Mouse (Mus musculus): ENCODE data around the gene Asic2. TPM values are rescaled to one million over a fixed set of nuclear protein-coding genes. Genes with fewer than 3 reads are reported as not detected.

Asic2 gene
- total RNA-seq, 1 experiment from 2014 or later: not detected

DNA sequence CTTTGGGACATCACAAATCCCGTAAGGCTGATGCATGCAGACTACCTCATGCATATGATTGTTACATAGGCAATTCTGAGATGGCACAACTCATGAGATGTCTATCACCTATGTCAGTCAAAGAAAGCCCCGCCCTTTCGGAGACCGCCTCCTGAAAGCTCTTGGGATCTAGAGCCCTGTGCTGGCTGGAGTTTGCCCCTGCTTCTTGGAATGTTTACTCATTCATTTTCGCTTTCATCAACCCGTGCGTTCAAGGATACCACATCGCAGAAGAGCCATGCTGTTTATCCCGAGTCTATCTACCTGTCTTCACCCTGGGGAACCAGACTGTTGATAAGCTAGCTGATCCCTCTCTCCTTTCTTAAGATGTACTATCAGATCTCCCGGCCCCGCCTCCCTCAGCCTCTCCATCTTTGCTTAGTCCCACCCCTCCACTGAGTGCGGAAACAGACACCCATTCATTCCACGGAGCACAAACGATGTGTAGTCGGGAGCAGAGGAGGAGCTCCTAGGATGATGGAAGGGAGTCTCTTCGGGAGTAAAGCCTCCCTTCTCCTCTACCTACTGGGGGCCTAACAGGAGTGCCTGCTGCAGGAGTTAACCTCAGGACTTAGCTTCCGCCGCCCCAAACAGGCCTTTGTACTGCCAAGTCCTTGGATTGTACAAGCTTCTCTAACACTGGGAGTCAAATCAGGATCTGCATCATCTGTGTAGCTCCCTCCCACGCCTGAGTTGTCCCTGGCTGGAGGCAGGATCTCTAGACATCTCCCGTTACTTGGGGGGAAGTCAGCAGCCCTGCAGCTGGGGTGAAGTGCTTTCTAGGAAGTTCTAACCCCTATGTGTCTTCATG, 356.1 kb downstream of the Asic2 start:
- no peak; a peak in 1 of 4 replicates for ATAC-seq (replicated peaks in 1 of 2; ENCODE audit: insufficient read depth in 1 of 2, low FRiP score in 2 of 2, low TSS enrichment in 1 of 2, low read depth in 1 of 2, poor library complexity in 2 of 2, severe bottlenecking in 2 of 2)

DNA sequence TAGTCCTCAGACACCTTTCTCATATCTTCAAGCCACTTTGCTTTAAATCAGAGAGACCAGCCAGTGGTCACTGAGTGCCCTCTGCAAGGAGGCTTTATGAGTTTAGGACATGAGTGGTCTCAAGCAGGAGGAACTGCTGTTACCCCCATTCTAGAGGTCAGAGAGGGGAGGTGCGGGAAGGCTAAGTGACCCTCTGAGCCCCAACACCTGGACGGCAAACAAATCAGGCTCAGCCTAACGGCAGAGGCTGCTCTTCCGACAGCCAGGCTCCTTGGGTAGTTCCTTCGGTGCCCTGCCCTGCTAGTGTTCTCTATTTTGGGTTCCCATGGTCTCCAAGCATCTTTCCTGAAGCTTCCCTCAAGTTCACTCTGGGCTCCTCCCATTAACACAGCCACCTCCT, 357.8 kb downstream of the Asic2 start:
- no peak for ATAC-seq (replicated peaks in 1 of 2; ENCODE audit: insufficient read depth in 1 of 2, low FRiP score in 2 of 2, low TSS enrichment in 1 of 2, low read depth in 1 of 2, poor library complexity in 2 of 2, severe bottlenecking in 2 of 2)

DNA sequence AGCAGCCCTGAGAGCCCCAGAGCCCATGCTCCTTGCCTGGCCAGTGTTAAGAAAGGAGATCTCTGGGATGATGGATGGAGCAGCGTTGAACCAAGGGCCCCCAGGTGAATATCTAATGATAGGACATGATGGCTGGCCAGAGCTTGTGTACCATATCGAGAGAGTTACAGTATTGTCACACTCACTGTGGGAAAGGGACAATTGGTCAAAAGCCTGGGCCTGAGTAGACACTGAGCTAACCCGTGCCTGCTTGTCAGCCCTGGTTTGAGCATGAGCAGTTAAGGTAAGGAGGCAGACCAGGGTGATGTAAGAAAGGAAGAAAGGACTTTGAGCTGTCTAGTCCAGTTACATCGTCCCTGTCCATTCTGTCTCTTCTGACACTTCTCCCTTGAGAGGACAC, 365.3 kb downstream of the Asic2 start:
- no peak for ATAC-seq (replicated peaks in 1 of 2; ENCODE audit: insufficient read depth in 1 of 2, low FRiP score in 2 of 2, low TSS enrichment in 1 of 2, low read depth in 1 of 2, poor library complexity in 2 of 2, severe bottlenecking in 2 of 2)

DNA sequence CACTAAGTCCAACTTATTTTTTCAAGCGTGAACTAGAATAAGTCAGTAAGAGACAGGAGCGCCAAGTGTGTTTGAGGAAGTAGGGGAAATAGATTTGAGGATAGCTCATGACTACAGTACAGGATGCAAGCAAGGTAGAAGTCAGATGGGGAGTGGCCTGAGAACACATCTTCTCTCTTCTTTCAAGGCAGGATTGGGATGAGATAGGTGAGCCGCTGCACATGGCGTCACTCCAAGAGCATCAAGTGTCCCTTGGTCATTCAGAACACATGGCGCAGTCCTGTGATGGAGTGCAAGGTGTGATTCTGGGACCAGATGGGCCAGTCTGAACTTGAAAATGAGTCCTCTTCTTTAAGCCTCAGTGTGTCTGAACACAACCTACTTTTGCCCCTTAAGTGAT, 366.5 kb downstream of the Asic2 start:
- ATAC-seq (replicated peaks in 1 of 2; ENCODE audit: insufficient read depth in 1 of 2, low FRiP score in 2 of 2, low TSS enrichment in 1 of 2, low read depth in 1 of 2, poor library complexity in 2 of 2, severe bottlenecking in 2 of 2): no peak

DNA sequence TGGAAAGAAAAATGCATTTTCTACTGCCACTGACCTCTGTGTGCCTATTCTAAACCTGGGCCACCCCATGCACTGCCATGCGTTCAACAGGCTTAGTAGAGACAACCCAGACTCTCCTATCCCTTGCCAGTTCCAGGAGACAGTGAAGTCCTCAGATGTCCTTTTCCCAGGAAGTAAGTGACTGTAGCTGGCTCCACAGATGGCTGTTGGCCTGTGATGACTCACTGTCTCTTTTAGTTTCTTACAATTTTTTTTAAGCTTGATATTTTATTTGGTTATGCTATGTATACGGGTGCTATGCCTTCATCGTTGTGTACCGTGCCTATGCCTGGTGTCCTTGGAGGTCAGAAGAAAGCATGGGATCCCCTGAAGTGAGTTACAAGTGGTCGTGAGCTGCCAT, 370.7 kb downstream of the Asic2 start:
- ATAC-seq (replicated peaks in 1 of 2; ENCODE audit: insufficient read depth in 1 of 2, low FRiP score in 2 of 2, low TSS enrichment in 1 of 2, low read depth in 1 of 2, poor library complexity in 2 of 2, severe bottlenecking in 2 of 2): no peak

DNA sequence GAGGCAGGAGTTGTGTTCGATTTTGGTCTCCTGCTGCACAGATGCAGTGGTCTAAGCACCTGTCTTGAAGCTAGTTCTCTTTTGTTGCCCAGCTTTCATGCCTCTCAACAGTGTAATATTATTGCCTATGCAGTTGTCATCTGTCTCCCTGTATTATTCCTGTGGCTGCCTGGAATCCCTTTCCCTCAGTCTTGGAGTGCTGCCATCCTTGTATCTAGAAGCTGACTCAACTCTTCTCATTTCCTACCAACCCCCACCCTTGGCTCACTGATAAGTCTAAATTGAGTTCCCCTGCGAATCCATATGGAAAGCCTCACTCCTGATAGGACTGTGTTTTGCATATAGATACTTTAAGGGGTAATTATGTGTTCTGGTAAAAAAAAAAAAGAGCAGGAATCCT, 373.0 kb downstream of the Asic2 start:
- no peak for ATAC-seq (replicated peaks in 1 of 2; ENCODE audit: insufficient read depth in 1 of 2, low FRiP score in 2 of 2, low TSS enrichment in 1 of 2, low read depth in 1 of 2, poor library complexity in 2 of 2, severe bottlenecking in 2 of 2)

DNA sequence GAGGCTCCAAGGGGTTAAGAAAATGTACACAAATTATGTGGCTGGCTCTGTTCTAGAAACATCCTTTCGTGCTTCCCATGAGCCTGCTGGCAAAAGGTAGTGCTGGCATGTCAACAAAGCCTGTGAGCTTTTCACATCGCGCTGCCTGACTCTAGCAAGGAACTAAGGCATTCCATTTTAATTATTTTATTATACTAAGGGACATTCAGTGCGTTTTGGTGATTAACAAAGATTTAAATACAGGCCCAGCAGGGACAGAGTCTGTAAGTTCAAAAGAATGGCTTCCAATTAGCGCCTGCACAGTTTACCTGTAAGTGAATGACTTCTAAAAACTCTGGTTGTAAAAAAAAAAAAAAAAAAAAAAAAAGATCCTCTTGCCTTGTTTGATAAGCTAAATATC, 375.5 kb downstream of the Asic2 start:
- ATAC-seq (replicated peaks in 1 of 2; ENCODE audit: insufficient read depth in 1 of 2, low FRiP score in 2 of 2, low TSS enrichment in 1 of 2, low read depth in 1 of 2, poor library complexity in 2 of 2, severe bottlenecking in 2 of 2): no peak

DNA sequence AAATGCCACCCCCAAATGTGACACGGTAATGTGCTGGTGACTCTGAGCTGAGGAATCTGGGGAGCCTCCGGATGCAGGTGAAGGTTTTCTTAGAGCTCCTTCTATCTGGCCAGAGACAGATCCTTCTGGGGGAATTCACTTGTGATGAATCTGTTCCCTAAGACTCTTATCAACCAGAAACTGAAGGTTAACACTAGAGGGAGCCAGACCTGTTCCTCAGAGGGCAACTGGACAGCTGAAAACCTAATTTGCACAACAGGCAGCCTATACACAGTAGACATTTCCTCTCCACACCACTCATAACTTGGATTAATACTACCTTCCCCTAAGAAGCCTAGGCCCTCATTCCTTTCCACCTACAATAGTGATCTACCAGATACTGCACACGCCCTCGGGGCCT, 377.3 kb downstream of the Asic2 start:
- no peak for ATAC-seq (replicated peaks in 1 of 2; ENCODE audit: insufficient read depth in 1 of 2, low FRiP score in 2 of 2, low TSS enrichment in 1 of 2, low read depth in 1 of 2, poor library complexity in 2 of 2, severe bottlenecking in 2 of 2)

DNA sequence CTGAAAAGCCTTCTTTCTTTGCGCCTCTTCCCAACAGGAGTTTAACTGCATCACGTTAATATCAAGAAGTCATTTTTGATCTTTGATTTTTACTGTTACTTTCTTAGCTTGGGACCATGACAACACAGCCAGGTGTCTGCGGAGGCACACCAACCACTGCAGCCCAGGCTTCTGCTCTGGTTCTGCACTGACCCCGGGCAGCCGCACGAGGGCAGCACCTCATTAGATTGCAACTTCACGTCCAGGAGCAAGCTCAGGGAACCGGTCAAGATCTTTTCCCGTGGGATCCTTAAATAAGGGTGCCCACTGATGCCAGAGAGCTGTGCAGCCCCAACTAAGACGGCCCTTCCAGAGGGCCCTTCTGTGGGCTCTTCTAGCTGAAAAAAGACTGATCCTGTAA, 379.6 kb downstream of the Asic2 start:
- peak; percentile 69 to 82 for ATAC-seq (replicated peaks in 1 of 2; ENCODE audit: insufficient read depth in 1 of 2, low FRiP score in 2 of 2, low TSS enrichment in 1 of 2, low read depth in 1 of 2, poor library complexity in 2 of 2, severe bottlenecking in 2 of 2)

DNA sequence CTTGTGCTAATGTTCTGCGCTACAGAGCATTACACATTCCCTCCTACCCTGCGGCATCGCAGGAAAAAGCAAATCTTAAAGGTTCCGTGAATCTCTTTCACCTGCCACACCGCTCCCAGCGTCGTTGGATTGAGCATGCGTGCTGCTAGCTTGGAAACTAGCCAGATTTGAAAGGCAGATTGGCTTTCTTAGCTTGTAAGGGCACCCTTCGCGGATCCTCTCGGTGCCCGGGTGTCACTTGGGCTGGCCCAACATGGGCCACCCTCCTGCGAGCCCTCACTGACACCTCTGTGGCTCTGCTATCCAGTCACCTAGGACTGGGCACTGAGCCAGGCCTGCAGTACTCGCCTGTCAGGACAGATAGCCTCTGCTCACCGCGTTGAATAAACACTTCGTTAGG, 380.3 kb downstream of the Asic2 start:
- ATAC-seq (replicated peaks in 1 of 2; ENCODE audit: insufficient read depth in 1 of 2, low FRiP score in 2 of 2, low TSS enrichment in 1 of 2, low read depth in 1 of 2, poor library complexity in 2 of 2, severe bottlenecking in 2 of 2): no peak

DNA sequence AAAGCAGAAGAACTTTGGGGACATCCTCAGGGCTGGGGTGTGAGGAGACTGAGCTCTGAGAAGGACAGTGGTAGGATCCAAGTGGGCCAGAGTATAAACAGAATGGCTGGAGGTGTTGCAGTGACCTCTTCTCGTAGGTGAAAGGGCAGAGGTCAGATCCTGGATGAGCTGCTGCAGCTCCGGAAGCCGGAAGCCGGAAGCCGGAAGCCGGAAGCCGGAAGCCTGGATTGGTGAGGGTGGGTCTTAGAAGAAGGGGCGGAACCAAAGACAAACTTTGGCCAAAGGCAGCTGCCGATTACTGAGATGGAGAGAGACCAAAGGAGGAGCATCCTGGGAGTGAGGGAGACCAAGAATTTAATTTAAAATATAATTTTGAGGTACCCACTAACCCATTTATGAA, 381.1 kb downstream of the Asic2 start:
- ATAC-seq (replicated peaks in 1 of 2; ENCODE audit: insufficient read depth in 1 of 2, low FRiP score in 2 of 2, low TSS enrichment in 1 of 2, low read depth in 1 of 2, poor library complexity in 2 of 2, severe bottlenecking in 2 of 2): no peak

DNA sequence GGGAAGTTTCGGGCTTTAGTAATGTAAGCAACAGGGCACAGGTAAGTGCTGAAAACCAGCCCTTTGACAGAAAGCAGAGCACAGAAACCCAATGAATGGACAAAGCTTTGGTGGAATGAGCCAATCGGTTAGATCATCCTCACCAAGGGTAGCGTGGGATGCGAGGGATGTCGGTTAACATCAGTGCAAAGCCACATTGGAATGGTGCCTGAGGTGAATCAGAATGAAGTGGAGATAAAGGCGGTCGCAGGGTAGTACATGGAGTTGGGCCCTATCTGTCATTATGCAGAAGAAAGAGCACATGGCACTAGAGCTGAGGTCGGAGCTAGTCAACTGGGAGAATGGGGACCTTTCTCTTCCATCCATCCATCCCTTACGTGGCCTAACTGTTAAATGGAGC, 383.8 kb downstream of the Asic2 start:
- no peak for ATAC-seq (replicated peaks in 1 of 2; ENCODE audit: insufficient read depth in 1 of 2, low FRiP score in 2 of 2, low TSS enrichment in 1 of 2, low read depth in 1 of 2, poor library complexity in 2 of 2, severe bottlenecking in 2 of 2)

DNA sequence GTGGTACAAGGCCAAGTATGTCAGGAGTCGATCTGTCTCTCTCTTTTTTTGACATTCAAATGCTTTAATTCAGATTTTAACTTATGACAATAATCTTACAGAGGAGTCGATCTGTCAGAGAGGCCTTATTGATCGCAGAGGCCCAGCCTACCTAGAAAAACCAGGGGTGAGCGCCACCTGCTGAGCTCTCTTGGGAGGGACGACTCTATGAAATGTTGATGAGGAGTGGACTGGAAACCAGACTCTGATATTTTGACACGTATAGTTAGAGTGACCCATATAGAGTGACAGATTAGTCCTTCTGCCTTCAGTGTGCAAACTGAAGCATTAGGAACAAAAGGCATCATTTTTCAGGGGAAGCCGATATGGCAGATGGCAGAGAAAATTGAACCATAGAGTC, 385.1 kb downstream of the Asic2 start:
- no peak for ATAC-seq (replicated peaks in 1 of 2; ENCODE audit: insufficient read depth in 1 of 2, low FRiP score in 2 of 2, low TSS enrichment in 1 of 2, low read depth in 1 of 2, poor library complexity in 2 of 2, severe bottlenecking in 2 of 2)

DNA sequence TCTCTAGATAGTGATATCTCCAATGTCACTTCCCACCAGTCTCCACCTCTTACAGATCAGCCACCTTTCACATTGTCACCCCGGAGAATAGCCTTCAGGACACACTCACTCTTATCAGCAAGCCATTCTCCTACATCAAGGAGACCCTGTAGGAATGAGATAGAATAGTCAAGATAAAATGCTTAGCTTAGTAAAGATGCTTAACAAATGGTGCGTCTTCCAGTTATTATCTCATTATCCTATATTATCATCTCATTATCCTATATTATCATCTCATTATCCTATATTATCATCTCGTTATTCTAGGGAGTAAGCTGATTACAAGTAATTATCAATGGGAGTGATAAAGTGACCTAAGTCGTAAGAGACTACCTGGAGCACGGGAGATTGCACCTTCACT, 386.1 kb downstream of the Asic2 start:
- ATAC-seq (replicated peaks in 1 of 2; ENCODE audit: insufficient read depth in 1 of 2, low FRiP score in 2 of 2, low TSS enrichment in 1 of 2, low read depth in 1 of 2, poor library complexity in 2 of 2, severe bottlenecking in 2 of 2): no peak

DNA sequence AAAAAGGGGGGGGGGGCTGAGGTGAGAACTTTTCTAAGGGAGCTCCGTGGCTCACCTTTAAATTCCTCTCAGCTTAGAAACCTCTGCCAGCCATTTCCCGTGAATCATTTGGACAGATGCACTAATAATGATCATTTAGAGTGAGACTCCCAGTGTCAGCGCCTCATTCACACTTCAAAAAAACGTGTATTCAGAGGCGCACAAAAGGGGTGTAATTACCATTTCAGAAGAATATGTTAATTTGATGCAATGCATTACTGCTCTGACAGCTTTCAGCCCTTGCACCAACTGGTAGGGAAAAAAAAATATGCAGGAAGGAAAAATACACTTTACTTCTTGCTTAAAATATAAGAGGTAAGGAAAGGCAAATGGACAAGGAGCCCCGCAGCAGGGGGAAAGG, 388.5 kb downstream of the Asic2 start:
- no peak for ATAC-seq (replicated peaks in 1 of 2; ENCODE audit: insufficient read depth in 1 of 2, low FRiP score in 2 of 2, low TSS enrichment in 1 of 2, low read depth in 1 of 2, poor library complexity in 2 of 2, severe bottlenecking in 2 of 2)

DNA sequence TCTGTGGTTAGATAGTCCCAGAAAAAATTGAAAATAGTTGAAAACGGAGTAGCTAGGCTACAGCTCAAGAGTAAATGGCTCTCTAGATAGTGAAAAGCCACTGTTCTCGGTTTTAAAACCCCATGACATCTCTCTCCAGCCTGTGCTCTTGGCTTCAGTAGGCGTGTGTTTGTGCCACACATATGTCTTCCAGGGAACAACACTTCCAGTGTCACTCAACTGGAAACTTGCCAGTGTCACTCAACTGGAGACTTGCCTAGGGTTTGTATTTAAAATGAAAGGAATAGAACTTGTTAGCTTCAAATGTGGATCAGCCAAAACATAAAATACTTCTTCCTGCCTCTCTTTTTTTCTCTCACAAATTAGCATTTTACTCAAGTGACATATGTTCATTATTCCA, 397.9 kb downstream of the Asic2 start:
- no peak for ATAC-seq (replicated peaks in 1 of 2; ENCODE audit: insufficient read depth in 1 of 2, low FRiP score in 2 of 2, low TSS enrichment in 1 of 2, low read depth in 1 of 2, poor library complexity in 2 of 2, severe bottlenecking in 2 of 2)

DNA sequence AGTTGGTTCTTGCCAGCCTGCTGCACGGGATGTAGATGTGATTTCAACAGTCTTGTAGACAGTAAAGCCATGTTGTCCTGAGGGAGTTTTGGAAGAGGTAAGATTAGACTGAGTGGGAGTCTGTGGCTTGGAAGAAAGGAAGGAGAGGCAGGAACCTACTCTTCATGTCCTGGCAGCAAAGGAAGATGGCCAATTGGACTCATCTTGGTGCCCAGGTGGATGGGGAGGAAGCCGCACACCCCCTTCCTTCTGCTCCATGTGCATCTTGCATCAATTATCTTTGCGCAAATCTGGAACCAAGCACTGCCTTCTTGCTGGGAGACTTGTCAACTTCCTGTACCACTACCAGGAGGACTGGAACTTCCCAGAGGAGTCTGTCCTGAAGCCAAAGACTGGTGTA, 403.4 kb downstream of the Asic2 start:
- no peak for ATAC-seq (replicated peaks in 1 of 2; ENCODE audit: insufficient read depth in 1 of 2, low FRiP score in 2 of 2, low TSS enrichment in 1 of 2, low read depth in 1 of 2, poor library complexity in 2 of 2, severe bottlenecking in 2 of 2)

DNA sequence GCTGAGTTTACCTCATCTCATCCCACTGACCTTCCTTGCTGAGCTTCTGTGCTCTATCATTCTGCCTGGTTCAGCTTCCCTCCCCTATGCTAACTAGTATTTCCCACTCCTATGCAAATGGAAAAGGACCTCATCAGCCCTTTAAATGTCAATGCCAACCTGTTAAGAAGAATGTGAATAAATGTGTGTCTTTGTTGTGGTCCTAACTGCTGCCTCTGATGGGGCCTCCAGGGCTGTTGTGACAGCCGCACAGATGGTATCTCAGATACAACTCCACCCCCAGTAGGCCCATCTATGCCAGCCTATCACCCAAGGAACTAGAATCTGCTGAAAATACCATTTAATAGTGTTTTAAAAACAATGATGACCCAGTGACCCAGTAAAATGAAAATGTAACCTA, 407.9 kb downstream of the Asic2 start:
- ATAC-seq (replicated peaks in 1 of 2; ENCODE audit: insufficient read depth in 1 of 2, low FRiP score in 2 of 2, low TSS enrichment in 1 of 2, low read depth in 1 of 2, poor library complexity in 2 of 2, severe bottlenecking in 2 of 2): no peak

DNA sequence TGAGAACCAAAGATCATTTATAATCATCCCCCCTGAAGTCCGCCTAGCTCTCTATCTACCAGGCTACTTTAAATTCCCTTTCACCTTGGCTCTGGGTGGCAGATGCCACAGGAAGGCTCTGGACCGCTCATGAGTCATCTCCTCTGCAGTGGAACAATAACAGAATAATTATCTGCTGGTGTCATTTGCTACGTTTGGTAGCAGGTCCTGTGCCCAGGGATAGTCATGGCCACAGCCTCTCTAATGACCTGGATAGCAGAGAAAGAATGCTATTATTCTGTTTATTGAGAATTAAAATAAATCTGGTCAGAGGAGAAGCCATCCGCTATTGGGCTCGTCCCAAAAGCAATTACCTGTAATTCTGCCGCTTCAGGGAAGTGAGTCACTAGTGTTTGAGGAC, 425.1 kb downstream of the Asic2 start:
- no peak for ATAC-seq (replicated peaks in 1 of 2; ENCODE audit: insufficient read depth in 1 of 2, low FRiP score in 2 of 2, low TSS enrichment in 1 of 2, low read depth in 1 of 2, poor library complexity in 2 of 2, severe bottlenecking in 2 of 2)
